Mouse (Mus musculus) limb, embryonic 15.5 days (tissue): ENCODE results near the gene Plekha5. TPM values are rescaled to one million over a fixed set of nuclear protein-coding genes. Genes with fewer than 3 reads are reported as not detected.

Experiments used
- ATAC-seq: fragments of 200-750 bp; cut with Nextera tagmentation; 2 replicates; pipeline ENCODE4 v1.8.0; 2017; ENCODE audit warnings: low read depth, moderate TSS enrichment; ENCODE audit not compliant: insufficient number of reproducible peaks, low FRiP score, low TSS enrichment
- H3K27ac ChIP-seq: fragments of 300-500 bp; sonication (generic); 2 replicates; pipeline ENCODE4 v1.5.1; 2015; ENCODE audit warnings: moderate library complexity, mild to moderate bottlenecking, inconsistent platforms
- H3K27me3 ChIP-seq: fragments of 300-500 bp; sonication (generic); 2 replicates; pipeline ENCODE4 v1.6.1; 2015; ENCODE audit warnings: inconsistent platforms
- H3K36me3 ChIP-seq: fragments of 300-500 bp; sonication (generic); 2 replicates; pipeline ENCODE4 v1.6.1; 2015; ENCODE audit warnings: inconsistent platforms
- H3K4me1 ChIP-seq: fragments of 300-500 bp; sonication (generic); 2 replicates; pipeline ENCODE4 v1.6.1; 2015; ENCODE audit warnings: inconsistent platforms
- H3K4me2 ChIP-seq: fragments of 300-500 bp; sonication (generic); 2 replicates; pipeline ENCODE4 v1.6.1; 2015; ENCODE audit warnings: mild to moderate bottlenecking, inconsistent platforms
- H3K4me3 ChIP-seq: fragments of 300-500 bp; sonication (generic); 2 replicates; pipeline ENCODE4 v1.5.1; 2015; ENCODE audit warnings: mild to moderate bottlenecking, inconsistent platforms
- H3K9ac ChIP-seq: fragments of 300-500 bp; sonication (generic); 2 replicates; pipeline ENCODE4 v1.6.1; 2015; ENCODE audit warnings: inconsistent platforms
- H3K9me3 ChIP-seq: fragments of 300-500 bp; sonication (generic); 2 replicates; pipeline ENCODE4 v1.6.1; 2016; ENCODE audit warnings: inconsistent platforms
- WGBS: fragments of 180-500 bp; shearing (Covaris S2); methylation state at CpG from one replicate; pipeline ENCODE4 v1.1.7; 2015; 5-methylcytosine and 5-hydroxymethylcytosine counted together
- polyA plus RNA-seq: library from polyadenylated mRNA; unstranded; fragments of >200 nt; fragmentation: Nextera tagmentation; extraction: Ambion mirVana; gene quantifications from 2 replicates; pipeline ENCODE4 v1.2.1, GENCODE M21; 2015

Gene Plekha5
- polyA plus RNA-seq, 1 experiment from 2014 or later = 47.2 TPM

GRCm38 (mm10) chr6:140543005-140543794 lies 119.3 kb downstream of the Plekha5 start:
- WGBS = 83% methylated on average over 11 of the region's 11 CpGs
- H3K27ac ChIP-seq = no peak overlapping the region
- no peaks in the 10 kb centered on the region for H3K27me3 ChIP-seq
- H3K4me1 ChIP-seq = 0 out of 2 replicates have a peak, but pooled peaks cover 10% of the 10 kb centered on the region
- no peak for ATAC-seq
- no peak overlapping the region for H3K4me2 ChIP-seq
- no peak overlapping the region for H3K9ac ChIP-seq
- H3K36me3 ChIP-seq = peaks cover 40% of the 10 kb centered on the region
- no peak overlapping the region for H3K4me3 ChIP-seq
- H3K9me3 ChIP-seq = no peaks in the 10 kb centered on the region

- Histone ChIP-seq H3K9ac (no peak overlapping the region), H3K36me3 (peaks cover 31% of the 10 kb centered on the region), H3K4me1 (0 out of 2 replicates have a peak, but pooled peaks cover 10% of the 10 kb centered on the region), H3K27me3 (no peaks in the 10 kb centered on the region), H3K4me2 (no peak overlapping the region), H3K27ac (no peak overlapping the region), H3K4me3 (no peak overlapping the region), H3K9me3 (no peaks in the 10 kb centered on the region)
- 76% methylated on average over 8 of the region's 8 CpGs for WGBS
- ATAC-seq = no peak
Measured at GRCm38 (mm10) chr6:140546095-140546494, 122.2 kb downstream of the Plekha5 start.

- WGBS = 58% methylated on average over 12 of the region's 12 CpGs
- Histone ChIP-seq H3K9me3 (no peaks in the 10 kb centered on the region), H3K9ac (no peak overlapping the region), H3K36me3 (peaks cover 35% of the 10 kb centered on the region), H3K4me1 (0 out of 2 replicates have a peak, but pooled peaks cover 10% of the 10 kb centered on the region), H3K27ac (peak overlapping the region; percentile 44; the same call in 1 of the 2 replicates), H3K4me3 (no peak overlapping the region), H3K27me3 (no peaks in the 10 kb centered on the region), H3K4me2 (no peak overlapping the region)
- ATAC-seq = no peak
Measured at GRCm38 (mm10) chr6:140546648-140547201, 122.9 kb downstream of the Plekha5 start.

GRCm38 (mm10) chr6:140547203-140547944 lies 123.5 kb downstream of the Plekha5 start:
- WGBS = 66% methylated on average over 11 of the region's 11 CpGs
- Histone ChIP-seq H3K9ac (no peak overlapping the region), H3K36me3 (peaks cover 40% of the 10 kb centered on the region)

GRCm38 (mm10) chr6:140548082-140548769 lies 124.4 kb downstream of the Plekha5 start:
- ATAC-seq = no peak
- no peak overlapping the region for H3K27ac ChIP-seq
- H3K4me1 ChIP-seq = 0 out of 2 replicates have a peak, but pooled peaks cover 10% of the 10 kb centered on the region
- WGBS = 68% methylated on average over 5 of the region's 5 CpGs
- no peaks in the 10 kb centered on the region for H3K9me3 ChIP-seq
- H3K4me3 ChIP-seq = no peak overlapping the region
- no peak overlapping the region for H3K9ac ChIP-seq
- H3K4me2 ChIP-seq = no peak overlapping the region
- H3K36me3 ChIP-seq = peaks cover 39% of the 10 kb centered on the region
- no peaks in the 10 kb centered on the region for H3K27me3 ChIP-seq

More at GRCm38 (mm10) chr6:140547203-140547944, 123.5 kb downstream of the Plekha5 start:
- H3K27me3 ChIP-seq = no peaks in the 10 kb centered on the region
- ATAC-seq = no peak
- no peaks in the 10 kb centered on the region for H3K9me3 ChIP-seq
- H3K4me2 ChIP-seq = no peak overlapping the region
- H3K4me3 ChIP-seq = no peak overlapping the region
- H3K4me1 ChIP-seq = 0 out of 2 replicates have a peak, but pooled peaks cover 10% of the 10 kb centered on the region
- H3K27ac ChIP-seq = peak overlapping the region; percentile 44; the same call in 1 of the 2 replicates

GRCm38 (mm10) chr6:140550741-140551140 lies 126.9 kb downstream of the Plekha5 start:
- Histone ChIP-seq H3K9me3 (no peaks in the 10 kb centered on the region), H3K27ac (no peak overlapping the region), H3K4me3 (no peak overlapping the region), H3K4me2 (no peak overlapping the region), H3K36me3 (peaks cover 31% of the 10 kb centered on the region), H3K27me3 (no peaks in the 10 kb centered on the region), H3K4me1 (0 out of 2 replicates have a peak, but pooled peaks cover 10% of the 10 kb centered on the region), H3K9ac (no peak overlapping the region)
- 90% methylated on average over 13 of the region's 13 CpGs for WGBS
- ATAC-seq = no peak

- Histone ChIP-seq H3K36me3 (peaks cover 33% of the 10 kb centered on the region), H3K9me3 (no peaks in the 10 kb centered on the region), H3K4me1 (no peaks in the 10 kb centered on the region), H3K9ac (no peak overlapping the region), H3K4me3 (no peak overlapping the region), H3K27me3 (no peaks in the 10 kb centered on the region), H3K27ac (no peak overlapping the region), H3K4me2 (no peak overlapping the region)
- ATAC-seq = no peak
- 59% methylated on average over 4 of the region's 4 CpGs for WGBS
Measured at GRCm38 (mm10) chr6:140554261-140554660, 130.4 kb downstream of the Plekha5 start.

GRCm38 (mm10) chr6:140559411-140559810 lies 135.6 kb downstream of the Plekha5 start:
- Histone ChIP-seq H3K27me3 (no peaks in the 10 kb centered on the region), H3K36me3 (peaks cover 9% of the 10 kb centered on the region), H3K4me3 (no peak overlapping the region), H3K9ac (no peak overlapping the region), H3K4me1 (no peaks in the 10 kb centered on the region), H3K4me2 (no peak overlapping the region), H3K9me3 (no peaks in the 10 kb centered on the region), H3K27ac (no peak overlapping the region)
- WGBS = 83% methylated on average over 6 of the region's 6 CpGs
- no peak for ATAC-seq

GRCm38 (mm10) chr6:140561151-140561916 lies 137.5 kb downstream of the Plekha5 start:
- no peak overlapping the region for H3K4me3 ChIP-seq
- H3K27ac ChIP-seq = no peak overlapping the region
- H3K9ac ChIP-seq = no peak overlapping the region
- WGBS = 78% methylated on average over 9 of the region's 9 CpGs
- no peak for ATAC-seq
- no peaks in the 10 kb centered on the region for H3K9me3 ChIP-seq
- H3K27me3 ChIP-seq = no peaks in the 10 kb centered on the region
- peaks cover 9% of the 10 kb centered on the region for H3K36me3 ChIP-seq
- no peaks in the 10 kb centered on the region for H3K4me1 ChIP-seq
- no peak overlapping the region for H3K4me2 ChIP-seq

- ATAC-seq = no peak
- Histone ChIP-seq H3K27me3 (no peaks in the 10 kb centered on the region), H3K4me1 (peaks cover 5% of the 10 kb centered on the region; the same call in 1 of the 2 replicates), H3K4me3 (no peak overlapping the region), H3K4me2 (no peak overlapping the region), H3K9ac (no peak overlapping the region), H3K27ac (no peak overlapping the region), H3K36me3 (peaks cover 6% of the 10 kb centered on the region), H3K9me3 (no peaks in the 10 kb centered on the region)
- WGBS = 79% methylated on average over 9 of the region's 9 CpGs
Measured at GRCm38 (mm10) chr6:140561917-140562590, 138.2 kb downstream of the Plekha5 start.
